Mouse (Mus musculus): ENCODE measurements around the gene Mrpl55.

Mrpl55 gene

DNA sequence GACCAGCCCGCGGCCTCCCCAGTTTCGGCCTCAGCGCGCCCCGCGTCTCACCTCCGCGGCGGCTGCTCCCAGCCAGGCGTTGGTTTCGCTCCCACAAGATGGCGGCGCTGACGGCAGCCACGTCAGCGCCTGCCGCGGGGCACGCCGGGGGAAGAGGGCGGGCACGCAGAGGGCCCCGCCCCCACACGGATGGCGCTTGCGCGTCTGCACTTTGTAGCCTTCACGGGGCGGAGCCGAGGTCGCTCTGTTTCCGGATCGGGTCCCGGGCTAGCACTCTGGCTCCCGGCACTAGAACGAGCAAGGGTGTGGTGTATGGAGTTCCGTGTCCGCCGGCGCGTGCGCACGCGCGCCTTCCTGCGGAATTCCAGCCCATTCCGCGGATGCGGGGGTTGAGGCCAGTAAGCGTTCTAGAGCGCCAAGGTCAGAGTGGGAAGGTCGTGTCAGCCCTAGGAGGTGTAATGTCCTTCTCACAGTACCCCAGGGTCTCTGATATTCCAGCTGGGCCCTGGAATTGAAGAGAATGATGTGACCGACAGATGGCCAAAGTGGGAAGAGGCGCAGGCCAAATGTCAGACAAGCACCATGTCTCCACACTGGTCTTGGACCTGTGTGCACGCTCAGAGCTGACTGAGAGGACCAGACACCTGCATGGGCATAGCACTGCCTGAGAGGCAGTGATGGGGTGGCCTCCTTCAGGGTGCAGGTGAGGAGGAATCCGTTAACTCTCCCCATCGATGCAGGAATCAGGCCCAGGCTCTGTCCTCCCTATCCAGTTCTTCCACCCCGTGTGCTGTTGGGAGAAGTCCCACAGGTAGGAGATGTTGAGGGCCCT lies 26.1 kb downstream of the Mrpl55 start, which contains the start of gene Arf1:
TSS of gene Arf1 (minus strand) at position 149 of the 832 bp plus-strand sequence.
- DNase-seq, result peak; percentile 97 to 98

- DNase-seq, result peak; percentile 60 to 62
Measured at GRCm38 (mm10) chr11:59230144-59230760, 28.0 kb downstream of the Mrpl55 start.

GRCm38 (mm10) chr11:59232797-59233196 lies 30.5 kb downstream of the Mrpl55 start:
- no peak for DNase-seq

GRCm38 (mm10) chr11:59238525-59239427 lies 36.5 kb downstream of the Mrpl55 start:
- peak; percentile 35 to 45 for DNase-seq

- DNase-seq, result no peak
Measured at GRCm38 (mm10) chr11:59239428-59239785, 37.1 kb downstream of the Mrpl55 start.

DNA sequence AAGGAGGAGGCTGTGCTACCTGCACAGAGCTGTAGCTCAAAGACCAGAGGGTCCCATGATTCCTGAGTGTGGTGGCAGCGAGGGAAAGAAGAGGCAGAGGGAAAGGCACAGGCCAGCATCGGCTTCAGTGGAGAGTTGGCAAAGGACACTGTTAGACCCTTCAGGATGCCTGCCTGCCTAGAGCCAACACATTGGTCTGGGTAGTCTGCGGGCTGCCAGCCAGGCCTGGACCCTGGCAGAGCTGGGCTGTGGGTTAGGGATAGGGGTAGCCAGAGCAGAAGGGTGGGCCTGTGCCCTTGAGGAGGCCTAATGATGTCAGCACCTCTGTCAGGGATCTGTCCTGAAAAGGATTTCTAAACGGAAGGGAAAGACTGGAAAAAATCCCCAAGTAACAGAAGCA lies 37.5 kb downstream of the Mrpl55 start:
- DNase-seq, result no peak

DNA sequence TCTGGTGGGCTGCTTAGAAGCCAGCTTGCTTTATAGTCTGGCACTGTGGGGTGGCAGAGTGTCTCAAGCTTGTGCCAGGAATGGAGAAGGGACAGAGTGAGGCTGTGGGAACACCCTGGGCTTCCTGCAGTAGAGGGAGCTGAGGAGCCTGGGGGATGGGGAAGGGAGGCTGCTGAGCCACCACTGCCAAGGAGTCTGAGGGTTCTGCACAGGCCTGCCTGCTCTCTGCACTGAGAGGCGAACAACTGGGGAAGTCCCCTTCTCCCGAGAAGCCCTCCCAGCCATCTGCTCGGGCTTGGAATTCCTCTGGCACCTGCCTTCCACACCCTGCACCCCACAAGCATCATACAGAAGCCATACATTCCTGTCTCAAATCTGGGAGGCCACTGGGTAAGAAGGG lies 39.6 kb downstream of the Mrpl55 start:
- no peak for DNase-seq

GRCm38 (mm10) chr11:59243856-59244255 lies 41.6 kb downstream of the Mrpl55 start:
- no peak for DNase-seq

DNA sequence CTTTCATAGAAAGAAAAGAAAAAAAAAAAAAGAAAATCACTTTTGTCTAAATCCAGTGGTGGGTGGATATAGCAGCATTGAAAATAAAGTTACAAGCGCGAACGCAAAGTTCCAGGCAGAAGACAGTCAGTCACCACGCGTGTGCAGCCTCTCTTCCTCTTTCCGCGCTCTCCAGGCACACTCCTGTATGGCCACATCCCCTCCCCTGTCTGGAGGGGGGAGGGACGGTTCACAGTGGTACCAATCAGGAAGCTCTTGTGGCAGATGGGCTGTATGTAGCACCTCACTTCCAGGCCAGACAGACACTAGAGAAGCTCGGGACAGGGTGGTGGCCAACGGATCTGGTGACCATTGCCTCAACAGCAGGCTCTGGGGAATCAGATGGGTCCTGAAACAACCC lies 45.8 kb downstream of the Mrpl55 start:
- DNase-seq, result no peak

Measured in thymus, postnatal 36 days (tissue).